Mouse (Mus musculus) embryo, embryonic 10 days (tissue): ENCODE results near the gene Dtnb.

Experiments
- DNase-seq: peaks from one replicate; pipeline ENCODE4 v3.0.0-alpha.2; 2015; ENCODE audit warnings: low spot score

Gene Dtnb

GRCm38 (mm10) chr12:3776015-3776414, 203.8 kb downstream of the Dtnb start:
- no peak for DNase-seq

- no peak for DNase-seq
These were observed 205.5 kb downstream of the Dtnb start for GRCm38 (mm10) chr12:3777682-3778081.

- DNase-seq = no peak
These were observed 206.1 kb downstream of the Dtnb start for GRCm38 (mm10) chr12:3778286-3778685.

- no peak for DNase-seq
These were observed 207.5 kb downstream of the Dtnb start for GRCm38 (mm10) chr12:3779639-3780038.

GRCm38 (mm10) chr12:3780405-3780891, 208.3 kb downstream of the Dtnb start:
- DNase-seq = peak; percentile 83

GRCm38 (mm10) chr12:3780931-3781471, 208.8 kb downstream of the Dtnb start:
- DNase-seq = peak; percentile 74

- DNase-seq = peak; percentile 93
These were observed 209.3 kb downstream of the Dtnb start for GRCm38 (mm10) chr12:3781482-3781881.

GRCm38 (mm10) chr12:3783196-3783825, 211.1 kb downstream of the Dtnb start:
- DNase-seq = peak; percentile 50

- DNase-seq = no peak
These were observed 212.1 kb downstream of the Dtnb start for GRCm38 (mm10) chr12:3784258-3784657.

- DNase-seq = no peak
These were observed 212.5 kb downstream of the Dtnb start for GRCm38 (mm10) chr12:3784729-3785128.

- no peak for DNase-seq
These were observed 214.9 kb downstream of the Dtnb start for GRCm38 (mm10) chr12:3787041-3787440.

- DNase-seq = peak; percentile 39
These were observed 215.4 kb downstream of the Dtnb start for GRCm38 (mm10) chr12:3787541-3787940.

GRCm38 (mm10) chr12:3788421-3789051, 216.4 kb downstream of the Dtnb start:
- DNase-seq = peak; percentile 79

- DNase-seq = no peak
These were observed 217.5 kb downstream of the Dtnb start for GRCm38 (mm10) chr12:3789626-3790185.

GRCm38 (mm10) chr12:3791257-3791656, 219.1 kb downstream of the Dtnb start:
- no peak for DNase-seq

- peak; percentile 97 for DNase-seq
These were observed 219.6 kb downstream of the Dtnb start for GRCm38 (mm10) chr12:3791732-3792131.

- DNase-seq = peak; percentile 34
These were observed 220.1 kb downstream of the Dtnb start for GRCm38 (mm10) chr12:3792248-3792647.

- DNase-seq = no peak
These were observed 223.4 kb downstream of the Dtnb start for GRCm38 (mm10) chr12:3795569-3795968.

GRCm38 (mm10) chr12:3799551-3799950, 227.4 kb downstream of the Dtnb start:
- no peak for DNase-seq

GRCm38 (mm10) chr12:3805852-3806251, 233.7 kb downstream of the Dtnb start, which contains the start of gene Dnmt3a:
Gene Dnmt3a, plus strand, starts transcription at chr12:3806007.
- DNase-seq = no peak

- peak; percentile 84 for DNase-seq
These were observed 234.1 kb downstream of the Dtnb start for GRCm38 (mm10) chr12:3806271-3806684.

GRCm38 (mm10) chr12:3806703-3807547, 234.7 kb downstream of the Dtnb start:
- peak; percentile 47 for DNase-seq
